Mouse (Mus musculus): ENCODE data around the gene Gpx6. TPM values are rescaled to one million over a fixed set of nuclear protein-coding genes. Genes with fewer than 3 reads are reported as not detected.

The Gpx6 gene
- polyA plus RNA-seq, 1 experiment from 2014 or later: not detected

DNA sequence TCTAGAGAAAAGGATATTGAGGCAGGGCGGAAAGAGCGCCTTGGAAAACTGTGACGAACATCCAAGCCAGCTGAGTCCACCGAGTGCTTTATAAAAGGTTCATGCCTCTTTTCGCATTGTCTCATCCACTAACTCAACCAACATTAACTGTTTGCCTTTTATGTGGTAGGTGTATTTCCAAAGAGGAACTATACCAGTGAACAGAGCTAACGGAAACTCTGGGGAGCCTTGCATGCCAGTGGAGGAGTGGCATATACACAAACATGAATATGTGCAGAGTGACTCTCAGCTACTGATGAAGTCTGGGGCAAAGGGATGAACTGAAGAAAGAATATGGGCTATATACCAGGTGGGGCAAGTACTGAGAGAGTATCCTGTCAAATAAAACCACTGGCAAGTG, 11.5 kb downstream of the Gpx6 start:
- peak overlapping the region; percentile 22; the same call in 1 of the 2 replicates for H3K4me3 ChIP-seq (replicated peaks)
- peak overlapping the region; percentile 42 for H3K4me2 ChIP-seq (replicated peaks)
- peaks cover 10% of the 10 kb centered on the region; the same call in 1 of the 2 replicates for H3K27me3 ChIP-seq
- no peak for ATAC-seq (ENCODE audit: insufficient number of reproducible peaks, low FRiP score, low TSS enrichment, low read depth)
- no peaks in the 10 kb centered on the region for H3K36me3 ChIP-seq
- H3K9ac ChIP-seq: no peak overlapping the region
- 51% methylated on average over 6 of the region's 6 CpGs for WGBS
- no peaks in the 10 kb centered on the region for H3K9me3 ChIP-seq (replicated peaks)
- H3K27ac ChIP-seq (replicated peaks): no peak overlapping the region
- H3K4me1 ChIP-seq: 0 out of 2 replicates have a peak, but pooled peaks cover 3% of the 10 kb centered on the region

DNA sequence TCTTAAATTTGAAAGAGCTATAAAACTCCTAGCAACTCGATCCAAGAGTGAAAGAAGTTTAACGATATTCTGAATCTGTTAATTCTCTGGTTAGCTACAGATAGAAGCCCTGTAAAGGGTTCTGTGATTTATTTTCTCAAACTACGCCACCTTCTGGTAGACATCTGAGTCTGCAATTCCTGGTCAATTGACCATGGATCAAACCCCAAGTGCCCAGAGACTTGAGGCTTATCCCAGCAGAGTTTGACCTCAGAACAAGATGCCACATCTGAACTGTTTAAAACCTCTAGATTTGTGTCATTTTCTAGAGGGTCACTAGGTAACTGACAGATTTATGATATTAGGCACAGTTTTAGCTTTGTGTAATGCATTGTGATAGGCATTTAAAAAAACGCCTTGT, 14.3 kb downstream of the Gpx6 start:
- H3K27ac ChIP-seq (replicated peaks): no peak overlapping the region
- peak overlapping the region; percentile 64 for H3K4me2 ChIP-seq (replicated peaks)
- no peaks in the 10 kb centered on the region for H3K36me3 ChIP-seq
- ATAC-seq (ENCODE audit: insufficient number of reproducible peaks, low FRiP score, low TSS enrichment, low read depth): no peak
- H3K9me3 ChIP-seq (replicated peaks): no peaks in the 10 kb centered on the region
- H3K4me1 ChIP-seq: 0 out of 2 replicates have a peak, but pooled peaks cover 3% of the 10 kb centered on the region
- 12% methylated on average over 4 of the region's 4 CpGs for WGBS
- H3K27me3 ChIP-seq: peaks cover 10% of the 10 kb centered on the region; the same call in 1 of the 2 replicates
- H3K9ac ChIP-seq: no peak overlapping the region
- H3K4me3 ChIP-seq (replicated peaks): peak overlapping the region; percentile 48

DNA sequence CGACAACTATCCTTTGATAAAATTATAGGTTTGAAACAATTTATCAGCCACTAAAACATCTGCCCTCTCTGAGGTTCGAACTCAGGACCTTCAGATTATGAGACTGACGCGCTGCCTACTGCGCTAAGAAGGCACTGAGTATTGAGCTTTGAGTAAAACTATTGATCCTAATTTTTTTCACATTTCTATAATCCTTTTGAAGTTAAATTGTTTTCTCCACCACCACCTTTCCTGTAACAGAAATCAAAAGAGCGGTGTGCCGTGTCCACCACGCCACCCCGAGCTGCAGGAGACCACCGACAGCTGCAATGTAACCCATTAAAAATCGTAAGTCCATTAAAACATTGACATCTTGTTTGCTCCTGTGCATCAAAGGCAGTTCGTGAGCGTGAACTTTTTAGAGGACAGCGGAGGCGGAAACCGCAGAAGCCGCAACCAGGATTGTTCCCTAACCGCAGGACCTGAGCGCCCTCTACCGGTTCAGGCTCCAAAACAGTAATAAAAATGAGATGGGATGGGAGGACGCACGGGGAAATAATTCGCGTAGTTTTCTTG, 14.8 kb downstream of the Gpx6 start:
- no peak overlapping the region for H3K27ac ChIP-seq (replicated peaks)
- under 1% methylated on average over 24 of the region's 24 CpGs for WGBS
- H3K9ac ChIP-seq: no peak overlapping the region; the same call in 1 of the 2 replicates
- H3K4me2 ChIP-seq (replicated peaks): peak overlapping the region; percentile 64
- H3K36me3 ChIP-seq: no peaks in the 10 kb centered on the region
- ATAC-seq (ENCODE audit: insufficient number of reproducible peaks, low FRiP score, low TSS enrichment, low read depth): peak; percentile 15; the same call in 1 of the 2 replicates
- H3K4me1 ChIP-seq: 0 out of 2 replicates have a peak, but pooled peaks cover 3% of the 10 kb centered on the region
- 0 out of 2 replicates have a peak, but pooled peaks cover 10% of the 10 kb centered on the region for H3K27me3 ChIP-seq
- H3K4me3 ChIP-seq (replicated peaks): peak overlapping the region; percentile 48
- H3K9me3 ChIP-seq (replicated peaks): no peaks in the 10 kb centered on the region

DNA sequence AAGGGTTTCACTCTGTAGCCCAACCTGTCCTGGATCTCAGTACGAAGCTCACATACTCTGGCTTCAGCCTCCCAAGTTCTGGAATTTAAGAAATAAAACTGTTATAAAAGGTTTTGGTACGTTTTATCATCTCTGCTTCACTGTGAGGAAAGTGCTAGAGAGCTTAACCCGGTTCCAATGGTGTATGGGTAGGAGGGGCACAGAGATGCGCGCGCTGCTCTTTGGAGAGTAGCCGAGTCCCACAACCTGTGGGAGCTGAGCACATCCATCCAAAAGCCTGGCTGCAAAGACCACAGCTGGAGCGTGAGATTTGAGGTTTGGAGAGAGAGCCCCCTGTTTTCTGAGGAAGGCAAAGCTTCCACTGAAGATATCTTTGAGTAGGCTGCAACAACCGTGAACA, 15.5 kb downstream of the Gpx6 start:
- 0 out of 2 replicates have a peak, but pooled peaks cover 3% of the 10 kb centered on the region for H3K4me1 ChIP-seq
- H3K36me3 ChIP-seq: no peaks in the 10 kb centered on the region
- peak overlapping the region; percentile 15; the same call in 1 of the 2 replicates for H3K9ac ChIP-seq
- H3K4me3 ChIP-seq (replicated peaks): peak overlapping the region; percentile 48
- H3K27me3 ChIP-seq: 0 out of 2 replicates have a peak, but pooled peaks cover 5% of the 10 kb centered on the region
- no peak overlapping the region for H3K27ac ChIP-seq (replicated peaks)
- H3K9me3 ChIP-seq (replicated peaks): no peaks in the 10 kb centered on the region
- ATAC-seq (ENCODE audit: insufficient number of reproducible peaks, low FRiP score, low TSS enrichment, low read depth): no peak
- WGBS: under 1% methylated on average over 9 of the region's 9 CpGs
- H3K4me2 ChIP-seq (replicated peaks): peak overlapping the region; percentile 64

DNA sequence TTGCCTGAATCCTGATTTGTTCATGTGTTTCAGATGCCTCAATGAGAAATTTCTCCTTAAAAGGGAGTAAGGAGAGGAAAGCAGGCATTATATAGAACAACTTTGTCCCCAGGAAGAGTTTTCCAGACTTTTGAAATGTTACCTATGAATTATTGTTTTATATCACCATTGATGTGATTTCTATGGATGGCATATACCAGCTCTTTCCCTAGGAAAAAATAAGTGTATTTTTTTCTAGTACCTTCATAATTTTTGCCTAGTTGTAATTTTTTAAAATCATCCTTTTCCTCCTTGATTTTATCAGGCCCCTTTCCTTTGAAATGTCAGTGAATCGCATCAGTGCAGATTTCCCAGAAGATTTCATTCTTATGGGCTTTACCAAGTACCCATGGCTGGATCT, 34.7 kb downstream of the Gpx6 start, which contains the start of gene Olfr1367:
TSS of gene Olfr1367 (plus strand) at position 301 of the 400 bp plus-strand sequence.
- H3K4me3 ChIP-seq (replicated peaks): no peak within 1 kb of the TSS
- 81% methylated on average over 1 of the region's 1 CpGs for WGBS

DNA sequence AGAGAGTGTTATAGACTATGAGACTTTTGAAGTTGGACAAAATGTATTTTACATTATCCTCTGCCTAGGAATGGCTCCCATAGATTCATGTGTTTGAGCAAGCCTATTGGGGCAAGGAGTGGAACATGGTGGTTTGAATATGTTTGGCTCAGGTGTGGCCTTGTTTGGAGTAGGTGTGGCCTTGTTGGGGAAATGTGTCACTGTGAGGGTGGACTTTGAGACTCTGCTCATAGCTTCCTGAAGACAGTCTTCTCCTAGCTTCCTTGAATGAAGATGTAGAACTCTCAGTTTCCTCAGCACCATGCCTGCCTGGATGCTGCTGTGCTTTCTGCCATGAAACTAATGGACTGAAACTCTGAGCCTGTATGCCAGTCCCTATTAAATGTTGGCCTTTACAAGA, 38.7 kb downstream of the Gpx6 start:
- no peaks in the 10 kb centered on the region for H3K36me3 ChIP-seq
- H3K4me2 ChIP-seq (replicated peaks): no peak overlapping the region
- H3K4me1 ChIP-seq: no peaks in the 10 kb centered on the region
- no peak overlapping the region for H3K9ac ChIP-seq
- no peaks in the 10 kb centered on the region for H3K9me3 ChIP-seq (replicated peaks)
- no peak for ATAC-seq (ENCODE audit: insufficient number of reproducible peaks, low FRiP score, low TSS enrichment, low read depth)
- H3K27ac ChIP-seq (replicated peaks): no peak overlapping the region
- H3K27me3 ChIP-seq: no peaks in the 10 kb centered on the region
- H3K4me3 ChIP-seq (replicated peaks): no peak overlapping the region

More for the DNA sequence above, 34.7 kb downstream of the Gpx6 start, which contains the start of gene Olfr1367:
- H3K36me3 ChIP-seq: no peaks in the 10 kb centered on the region
- ATAC-seq (ENCODE audit: insufficient number of reproducible peaks, low FRiP score, low TSS enrichment, low read depth): no peak
- no peak within 1 kb of the TSS for H3K9ac ChIP-seq
- no peaks in the 10 kb centered on the region for H3K27me3 ChIP-seq
- H3K27ac ChIP-seq (replicated peaks): no peak within 1 kb of the TSS
- no peak within 1 kb of the TSS for H3K4me2 ChIP-seq (replicated peaks)
- no peaks in the 10 kb centered on the region for H3K9me3 ChIP-seq (replicated peaks)
- H3K4me1 ChIP-seq: no peaks in the 10 kb centered on the region

DNA sequence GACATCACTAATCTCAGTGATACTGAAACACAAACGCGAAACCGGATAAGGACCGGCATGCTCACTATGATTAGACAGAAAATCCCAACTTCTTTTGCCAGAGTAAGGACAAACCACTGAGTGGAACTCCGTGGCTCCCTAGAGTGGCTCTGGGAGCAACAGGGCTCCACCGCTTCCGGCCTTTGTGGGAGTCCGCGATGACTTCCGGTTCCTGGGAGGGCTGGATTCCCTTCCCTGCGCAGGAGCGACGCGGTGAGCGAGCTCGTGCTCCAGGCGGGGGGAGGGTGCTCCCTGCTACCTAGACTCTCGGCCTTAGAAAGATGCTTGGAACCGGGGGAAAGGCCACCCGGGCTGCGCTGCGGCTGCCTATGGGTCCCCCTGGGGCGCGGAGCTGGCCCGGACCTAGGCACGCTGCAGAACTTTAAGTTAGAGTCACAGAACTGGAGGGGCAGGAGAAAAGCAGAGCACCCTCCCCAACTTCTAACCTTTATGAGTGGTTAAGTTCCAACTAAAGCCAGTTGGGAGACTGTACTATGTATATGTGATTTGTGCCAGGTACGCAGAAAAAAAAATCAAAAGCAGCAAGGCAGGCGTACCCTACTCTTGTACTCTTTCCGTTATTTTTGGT, 50.8 kb downstream of the Gpx6 start, which contains the start of gene Zscan12:
TSS of gene Zscan12 (plus strand) at position 200 of the 628 bp plus-strand sequence.
- under 1% methylated on average over 29 of the region's 29 CpGs for WGBS
- Histone ChIP-seq H3K9ac (peak within 1 kb of the TSS; percentile 86), H3K36me3 (no peaks in the 10 kb centered on the region), H3K4me2 (replicated peaks) (peak within 1 kb of the TSS; percentile 63), H3K27ac (replicated peaks) (peak within 1 kb of the TSS; percentile 87), H3K4me3 (replicated peaks) (peak within 1 kb of the TSS; percentile 86), H3K4me1 (peaks cover 14% of the 10 kb centered on the region), H3K27me3 (no peaks in the 10 kb centered on the region), H3K9me3 (replicated peaks) (no peaks in the 10 kb centered on the region)
- ATAC-seq (ENCODE audit: insufficient number of reproducible peaks, low FRiP score, low TSS enrichment, low read depth): peak; percentile 97

DNA sequence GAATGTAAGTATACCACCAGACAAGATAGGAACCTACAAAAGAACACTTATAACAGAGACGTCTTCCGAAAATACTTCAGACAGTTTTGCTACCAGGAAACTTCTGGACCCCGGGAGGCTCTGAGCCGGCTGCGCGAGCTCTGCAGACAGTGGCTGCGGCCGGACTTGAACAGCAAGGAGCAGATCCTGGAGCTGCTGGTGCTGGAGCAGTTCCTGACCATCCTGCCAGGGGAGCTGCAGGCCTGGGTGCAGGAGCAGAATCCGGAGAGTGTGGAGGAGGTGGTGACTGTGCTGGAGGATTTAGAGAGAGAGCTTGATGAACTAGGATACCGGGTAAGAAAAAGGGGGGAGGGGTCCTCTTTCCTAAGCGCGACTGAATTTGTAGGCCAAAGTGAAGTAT, 51.8 kb downstream of the Gpx6 start:
- peak overlapping the region; percentile 63 for H3K4me2 ChIP-seq (replicated peaks)
- H3K9ac ChIP-seq: no peak overlapping the region
- 70% methylated on average over 12 of the region's 12 CpGs for WGBS
- no peak overlapping the region for H3K27ac ChIP-seq (replicated peaks)
- ATAC-seq (ENCODE audit: insufficient number of reproducible peaks, low FRiP score, low TSS enrichment, low read depth): no peak
- H3K4me3 ChIP-seq (replicated peaks): peak overlapping the region; percentile 86
- peaks cover 14% of the 10 kb centered on the region for H3K4me1 ChIP-seq
- H3K27me3 ChIP-seq: no peaks in the 10 kb centered on the region
- H3K9me3 ChIP-seq (replicated peaks): no peaks in the 10 kb centered on the region
- peaks cover 8% of the 10 kb centered on the region for H3K36me3 ChIP-seq

DNA sequence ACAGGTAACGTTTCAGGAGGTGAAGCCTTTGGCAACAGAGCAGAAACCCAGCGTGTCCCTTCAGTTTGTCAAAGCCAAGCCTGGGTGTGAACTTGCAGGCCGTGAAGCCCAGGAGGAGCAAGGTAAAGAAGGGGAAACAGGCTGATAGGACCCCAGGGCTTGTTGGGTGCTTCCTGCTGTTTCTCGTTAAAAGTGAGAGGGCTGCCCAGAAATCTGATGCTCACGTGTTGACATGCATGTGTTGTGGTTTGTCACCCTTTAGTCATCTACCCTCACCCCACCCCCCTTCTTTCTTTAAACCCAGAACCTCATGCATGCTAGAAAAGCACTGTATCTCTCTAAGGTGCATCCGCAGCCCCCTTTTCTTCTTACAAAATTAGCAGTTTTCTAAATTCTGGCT, 54.7 kb downstream of the Gpx6 start:
- Histone ChIP-seq H3K9me3 (replicated peaks) (no peaks in the 10 kb centered on the region), H3K36me3 (peaks cover 32% of the 10 kb centered on the region), H3K4me2 (replicated peaks) (no peak overlapping the region), H3K27me3 (no peaks in the 10 kb centered on the region), H3K9ac (no peak overlapping the region), H3K27ac (replicated peaks) (no peak overlapping the region), H3K4me1 (peaks cover 14% of the 10 kb centered on the region), H3K4me3 (replicated peaks) (no peak overlapping the region)
- 55% methylated on average over 6 of the region's 6 CpGs for WGBS
- ATAC-seq (ENCODE audit: insufficient number of reproducible peaks, low FRiP score, low TSS enrichment, low read depth): no peak
